Mouse (Mus musculus): ENCODE data around the gene Actr5.

DNA sequence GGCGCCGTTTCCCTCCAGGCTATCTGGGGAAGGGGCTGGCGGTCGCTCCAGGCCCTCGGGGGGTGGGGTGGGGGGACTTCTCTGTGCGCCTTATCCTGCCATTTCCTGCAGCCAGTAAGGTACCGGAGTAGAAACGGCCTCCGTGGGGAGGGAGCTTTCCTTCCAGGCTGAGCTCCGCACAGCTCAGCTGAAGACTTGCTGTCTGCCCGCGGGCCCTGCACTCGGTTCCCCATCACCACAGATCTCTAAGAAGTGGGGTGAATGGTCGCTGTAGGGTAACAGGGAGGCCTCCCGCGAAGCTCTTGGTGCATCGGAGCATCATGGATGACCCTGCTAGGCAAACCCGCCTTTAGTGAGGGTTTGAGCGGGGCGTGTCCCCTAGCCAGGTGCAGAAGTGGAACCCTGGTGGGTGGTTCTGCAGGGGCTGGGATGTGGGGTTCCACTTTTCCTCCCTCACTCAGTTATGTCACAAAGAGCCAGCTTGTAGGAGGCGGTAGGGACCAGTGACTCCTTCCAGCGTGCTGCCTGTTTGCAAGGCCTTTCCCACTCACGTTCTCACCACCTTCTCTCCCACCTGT, 43.8 kb downstream of the Actr5 start:
- TF ChIP-seq CTCF (IDR thresholded peaks at IDR 0.05; ENCODE audit: low read depth, low read length) (no peak), GATA1 (IDR thresholded peaks at IDR 0.05; ENCODE audit: borderline replicate concordance, low read length) (no peak), TAL1 (conservative IDR thresholded peaks at IDR 0.05; ENCODE audit: low read depth, low read length) (no peak), POLR2AphosphoS5 (IDR thresholded peaks at IDR 0.05; ENCODE audit: insufficient replicate concordance, low read depth, low read length) (no peak)

All from G1E (cell line).